Mouse (Mus musculus) Patski (cell line): ENCODE results near the gene Olfr959. TPM values are rescaled to one million over a fixed set of nuclear protein-coding genes. Genes with fewer than 3 reads are reported as not detected.

Source experiments
- ATAC-seq: fragments of 100-300 bp; one replicate; pipeline ENCODE4 v1.8.0; 2021
- CTCF ChIA-PET: fragments of 350-600 bp; sonication (Branson Sonifier 250); formaldehyde crosslinking; loops from one replicate; lab custom pipeline; 2022; ENCODE audit warnings: inconsistent platforms; lab: Charles Lee
- POLR2A ChIA-PET: fragments of 350-600 bp; sonication (Branson Sonifier 250); formaldehyde crosslinking; loops from one replicate; lab custom pipeline; 2022; ENCODE audit warnings: antibody characterized with exemption, inconsistent platforms; lab: Charles Lee
- DNase-seq: peaks from one replicate; pipeline ENCODE4 v3.0.0-alpha.2; 2011; ENCODE audit warnings: low read depth, low spot score
- H3K27me3 ChIP-seq: fragments of 371-371 bp; one replicate; pipeline ENCODE4 v1.5.1; 2021
- CTCF ChIP-seq: fragments of 100-300 bp; IDR thresholded peaks from one replicate; pipeline ENCODE4 v1.5.1; 2021
- in situ Hi-C: fragments of 300-500 bp; cut with MboI; formaldehyde crosslinking; loops from 3 replicates; pipeline ENCODE4 v1.11.1; 2018; ENCODE audit warnings: low pct_unique_long_range_greater_than_20kb, mixed read lengths
- polyA plus RNA-seq: library from polyadenylated mRNA; unstranded; gene quantifications from one replicate; pipeline ENCODE4 v1.2.3, GENCODE M21; 2021

Olfr959 gene
- polyA plus RNA-seq, 1 experiment from 2014 or later, result not detected

GRCm38 (mm10) chr9:39558349-39558647 is 17.1 kb downstream of the Olfr959 start:
- ATAC-seq, result no peak
- no peak for TF ChIP-seq CTCF
- DNase-seq, result no peak
- in situ Hi-C loops, result no loop called here
- ChIA-PET CTCF (interaction anchor here (1.7 kb wide), 1 partner anchor 10 kb away, joined by 4 read pairs; no protein-coding TSS in a partner anchor), POLR2A (no interaction called here)
- peaks cover 7% of the 10 kb centered on the region for H3K27me3 ChIP-seq

DNA sequence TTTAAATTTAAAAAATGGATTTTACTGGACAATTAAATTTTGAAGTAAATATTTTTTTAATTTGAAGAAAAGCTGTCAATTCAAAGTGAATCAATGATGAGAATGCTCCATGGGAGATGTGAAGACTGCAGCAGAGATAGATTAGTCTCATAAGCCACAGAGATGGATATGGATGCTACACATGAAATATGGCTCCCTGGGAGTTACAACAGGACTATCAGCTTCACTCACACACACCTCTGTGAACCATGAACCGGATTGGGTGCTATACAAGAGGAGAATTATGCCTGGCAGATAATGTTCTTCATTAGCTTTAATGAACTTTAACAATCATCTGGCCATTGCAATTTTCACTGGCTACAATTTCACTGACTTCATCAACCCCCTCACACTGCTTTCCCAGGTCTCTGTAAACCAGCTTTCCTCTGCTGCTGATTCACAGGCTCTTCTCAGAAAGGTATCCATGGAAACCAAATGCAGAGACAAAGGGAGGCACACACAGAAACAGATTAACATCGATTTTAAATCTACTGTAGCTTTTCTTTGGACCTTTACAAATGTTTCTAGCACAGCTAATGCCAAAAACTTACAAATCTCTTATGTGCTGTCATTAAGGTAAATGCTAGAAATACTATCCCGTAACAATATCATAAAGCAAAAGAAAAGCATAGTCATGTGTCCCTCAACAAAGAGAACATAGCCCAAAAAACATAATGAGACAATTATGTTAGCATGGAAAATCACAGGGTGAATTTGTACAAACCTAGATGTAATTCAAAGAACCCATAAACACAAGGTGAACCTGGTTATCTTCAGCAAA is 17.6 kb downstream of the Olfr959 start:
- ChIA-PET POLR2A (no interaction called here), CTCF (interaction anchor here (1.7 kb wide), 1 partner anchor 10 kb away, joined by 4 read pairs; no protein-coding TSS in a partner anchor)
- DNase-seq, result no peak
- in situ Hi-C loops, result no loop called here
- no peak for ATAC-seq
- peaks cover 7% of the 10 kb centered on the region for H3K27me3 ChIP-seq
- no peak for TF ChIP-seq CTCF

- no peak for TF ChIP-seq CTCF
- POLR2A ChIA-PET, result no interaction called here
- H3K27me3 ChIP-seq, result peaks cover 3% of the 10 kb centered on the region
- CTCF ChIA-PET, result no interaction called here
- in situ Hi-C loops, result no loop called here
- ATAC-seq (no peak), DNase-seq (no peak)
These were observed 21.4 kb downstream of the Olfr959 start, which contains the start of gene Olfr958 for GRCm38 (mm10) chr9:39553946-39554345. Gene Olfr958, minus strand, starts transcription at chr9:39554054.

GRCm38 (mm10) chr9:39550806-39551205 is 24.6 kb downstream of the Olfr959 start:
- peaks cover 3% of the 10 kb centered on the region for H3K27me3 ChIP-seq
- in situ Hi-C loops, result no loop called here
- CTCF ChIA-PET, result no interaction called here
- TF ChIP-seq CTCF, result no peak
- POLR2A ChIA-PET, result no interaction called here
- DNase-seq (no peak), ATAC-seq (no peak)

DNA sequence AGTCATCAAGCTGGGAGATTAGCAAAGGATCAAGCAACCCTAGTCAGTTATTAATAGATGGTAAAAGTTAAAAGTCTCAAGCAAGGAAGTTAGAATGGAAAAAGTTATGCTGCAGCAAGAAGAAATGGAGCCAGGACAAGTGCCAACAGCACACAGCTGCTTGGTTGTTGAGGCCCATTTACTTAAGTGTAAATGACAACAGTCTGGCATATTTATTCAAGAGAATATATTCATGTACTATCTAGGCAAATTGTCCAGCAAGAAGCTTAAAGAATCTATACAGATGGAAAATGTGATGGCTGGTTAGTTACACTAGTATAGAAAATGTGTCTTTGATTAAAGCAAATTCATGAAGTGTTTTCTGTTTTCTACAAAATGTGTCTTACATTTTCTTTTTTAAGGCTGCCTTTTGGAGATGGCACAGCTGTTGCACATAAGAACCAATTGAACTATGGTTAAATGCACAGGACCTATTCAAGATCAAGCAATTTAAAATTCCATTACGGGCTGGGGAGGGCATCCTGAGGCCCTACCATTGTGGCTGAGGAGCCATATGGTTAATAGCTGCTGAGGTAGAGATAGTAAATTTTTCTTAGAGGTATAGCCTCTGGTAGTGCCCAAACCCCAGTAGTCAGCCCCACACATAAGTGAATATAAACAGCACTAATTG is 51.6 kb downstream of the Olfr959 start:
- no peak for ATAC-seq
- ChIA-PET POLR2A (no interaction called here), CTCF (no interaction called here)
- TF ChIP-seq CTCF, result no peak
- in situ Hi-C loops, result loop anchor here (25.0 kb wide), 1 partner anchor 814 kb away; no protein-coding TSS in a partner anchor
- H3K27me3 ChIP-seq, result no peaks in the 10 kb centered on the region
- DNase-seq, result no peak

Other genes with a start within 250 kb of the Olfr959 start
- gene Olfr948, start 249.5 kb downstream of the Olfr959 start, polyA plus RNA-seq, result not detected
- gene Olfr951, start 188.2 kb downstream of the Olfr959 start, polyA plus RNA-seq, result not detected
- gene Olfr952, start 148.4 kb downstream of the Olfr959 start, polyA plus RNA-seq, result not detected
- gene Olfr954, start 118.9 kb downstream of the Olfr959 start, polyA plus RNA-seq, result not detected
- gene Olfr955, start 103.6 kb downstream of the Olfr959 start, polyA plus RNA-seq, result not detected
- gene Olfr44, start 81.6 kb downstream of the Olfr959 start, polyA plus RNA-seq, result not detected
- not detected for gene Olfr957, start 59.8 kb downstream of the Olfr959 start, polyA plus RNA-seq
- not detected for gene Olfr958, start 21.5 kb downstream of the Olfr959 start, polyA plus RNA-seq
- gene AW551984, start 28.8 kb upstream of the Olfr959 start, polyA plus RNA-seq, result not detected
- not detected for gene Olfr148, start 35.1 kb upstream of the Olfr959 start, polyA plus RNA-seq
- not detected for gene Olfr960, start 45.8 kb upstream of the Olfr959 start, polyA plus RNA-seq
- not detected for gene Olfr961, start 69.5 kb upstream of the Olfr959 start, polyA plus RNA-seq
- gene Olfr963, start 91.6 kb upstream of the Olfr959 start, polyA plus RNA-seq, result not detected
- not detected for gene Olfr149, start 131.5 kb upstream of the Olfr959 start, polyA plus RNA-seq
- gene Olfr965, start 135.8 kb upstream of the Olfr959 start, polyA plus RNA-seq, result not detected
- not detected for gene Olfr150, start 155.4 kb upstream of the Olfr959 start, polyA plus RNA-seq
- gene Olfr967, start 170.7 kb upstream of the Olfr959 start, polyA plus RNA-seq, result not detected
- not detected for gene Olfr968, start 207.7 kb upstream of the Olfr959 start, polyA plus RNA-seq
- not detected for gene Olfr969, start 215.4 kb upstream of the Olfr959 start, polyA plus RNA-seq
- gene Olfr970, start 233.3 kb upstream of the Olfr959 start, polyA plus RNA-seq, result not detected